27 mouse cellular contexts compared by ENCODE assay signal in the genomic region with DNA sequence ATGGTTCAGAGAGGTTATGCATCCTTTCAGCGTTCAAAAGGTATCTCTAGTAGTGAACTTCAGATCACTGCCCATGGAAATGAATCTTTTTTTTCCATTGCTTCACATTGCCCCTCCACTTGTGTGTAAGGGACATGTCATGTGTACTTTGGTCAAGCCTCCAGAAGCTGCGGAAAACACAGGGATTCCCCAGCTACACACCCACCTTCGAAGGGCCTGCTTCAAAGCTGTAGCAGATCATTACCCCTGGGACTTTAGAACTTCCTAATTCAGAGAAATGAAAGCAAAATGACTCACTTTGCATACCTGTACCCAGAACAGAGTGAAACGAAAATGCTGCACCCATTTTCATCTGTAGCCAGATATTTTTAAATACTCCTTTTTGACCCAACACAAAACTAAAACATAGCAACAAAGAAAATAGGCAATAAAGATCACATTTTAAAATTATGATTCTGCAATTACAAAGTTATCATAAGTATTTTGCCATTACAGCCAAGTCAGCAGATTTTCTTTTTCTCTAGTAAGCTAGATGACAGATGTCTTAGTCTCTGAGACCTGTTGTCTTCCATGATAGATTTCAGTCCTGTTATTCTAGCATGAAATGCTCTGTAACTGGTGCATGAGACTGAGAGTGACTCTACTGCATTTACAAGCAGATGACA.
A peak's percentile ranks its signal among the peaks of the same experiment; 100 is the strongest.
DNase-seq lines count a peak whose midpoint lies in the region; ATAC-seq lines count a peak whose summit lies in the region.
"Had no signal": no experiment of that assay in that cellular context is flagged by ENCODE, and none has a peak within 500 bp of the region (broad histone marks: within the 10 kb centered on the region; RNA-seq: fewer than 3 reads in every experiment).

No protein-coding gene starts in this region.

- no peaks in the 10 kb centered on the region for H3K36me3 ChIP-seq in intestine, embryonic 16.5 days (ENCODE audit: control insufficient read depth, insufficient read depth, low read length)
- no peaks in the 10 kb centered on the region for H3K36me3 ChIP-seq in intestine, embryonic 15.5 days
- no peaks in the 10 kb centered on the region for H3K36me3 ChIP-seq in hindbrain, embryonic 13.5 days
- H3K36me3 ChIP-seq: embryonic facial prominence, embryonic 12.5 days; G1E; heart, embryonic 12.5 days; hindbrain, embryonic 15.5 days; midbrain, embryonic 13.5 days had no signal

- no peak overlapping the region for H3K27ac ChIP-seq in intestine, embryonic 16.5 days (ENCODE audit: low read length)
- no peak overlapping the region for H3K27ac ChIP-seq in intestine, embryonic 15.5 days
- H3K27ac ChIP-seq in hindbrain, embryonic 13.5 days, result no peak overlapping the region
- H3K27ac ChIP-seq: embryonic facial prominence, embryonic 12.5 days; heart, adult 2 months; hindbrain, embryonic 15.5 days; liver, embryonic 14.5 days; midbrain, embryonic 13.5 days had no signal

- DNase-seq in CD4-positive helper T cell, adult 2 months (ENCODE audit: low read depth, low spot score), result peak; percentile 47
- peak; percentile 58 for DNase-seq in induced T-regulatory cell, adult 2 months (ENCODE audit: low read depth)
- peak; percentile 85 for DNase-seq in spleen, postnatal 36 days (ENCODE audit: low spot score in 2 of 2)
- DNase-seq in frontal cortex, postnatal 10 days (ENCODE audit: low spot score in 2 of 2), result no peak
- no peak for DNase-seq in lung, postnatal 10 days
- DNase-seq: adrenal gland, postnatal 25 days; cerebellum, adult 11-12 months; cerebellum, adult 9-11 months; embryo, embryonic 11 days; kidney, adult 11 months; liver; lung, embryonic 14.5 days; lung, postnatal 36 days; thymus, adult 2 months; thymus, postnatal 36 days had no signal

- peak; percentile 12; the same call in 1 of the 2 replicates for ATAC-seq in intestine, embryonic 16.5 days
- ATAC-seq in intestine, embryonic 15.5 days, result no peak
- ATAC-seq in hindbrain, embryonic 13.5 days (ENCODE audit: low FRiP score), result no peak
- ATAC-seq: forebrain, embryonic 14.5 days; midbrain, embryonic 13.5 days had no signal

- no peaks in the 10 kb centered on the region for H3K4me1 ChIP-seq in intestine, embryonic 16.5 days (ENCODE audit: control insufficient read depth, insufficient read depth, low read length)
- no peaks in the 10 kb centered on the region for H3K4me1 ChIP-seq in intestine, embryonic 15.5 days (replicated peaks)
- H3K4me1 ChIP-seq in hindbrain, embryonic 13.5 days (replicated peaks), result no peaks in the 10 kb centered on the region
- H3K4me1 ChIP-seq: embryonic facial prominence, embryonic 12.5 days; heart, embryonic 12.5 days; hindbrain, embryonic 15.5 days; midbrain, embryonic 13.5 days had no signal

- H3K4me3 ChIP-seq in intestine, embryonic 16.5 days (ENCODE audit: low read length), result no peak overlapping the region
- H3K4me3 ChIP-seq in intestine, embryonic 15.5 days (replicated peaks), result no peak overlapping the region
- no peak overlapping the region for H3K4me3 ChIP-seq in hindbrain, embryonic 13.5 days
- H3K4me3 ChIP-seq: embryonic facial prominence, embryonic 12.5 days; heart, adult 2 months; heart, embryonic 12.5 days; hindbrain, embryonic 15.5 days; midbrain, embryonic 13.5 days had no signal

- no peak overlapping the region for H3K4me2 ChIP-seq in intestine, embryonic 16.5 days (ENCODE audit: low read depth, low read length)
- no peak overlapping the region for H3K4me2 ChIP-seq in intestine, embryonic 15.5 days (replicated peaks)
- no peak overlapping the region for H3K4me2 ChIP-seq in hindbrain, embryonic 13.5 days
- H3K4me2 ChIP-seq: embryonic facial prominence, embryonic 12.5 days; heart, embryonic 12.5 days; hindbrain, embryonic 15.5 days; lung, embryonic 14.5 days; midbrain, embryonic 13.5 days had no signal

- 71% methylated on average over 4 of the region's 4 CpGs for WGBS in intestine, embryonic 16.5 days
- WGBS in intestine, embryonic 15.5 days, result 78% methylated on average over 4 of the region's 4 CpGs
- 88% methylated on average over 4 of the region's 4 CpGs for whole genome bisulfite sequencing in hindbrain, embryonic 13.5 days

- no peak overlapping the region for H3K9ac ChIP-seq in intestine, embryonic 16.5 days (ENCODE audit: low read depth, low read length)
- no peak overlapping the region for H3K9ac ChIP-seq in intestine, embryonic 15.5 days
- H3K9ac ChIP-seq in hindbrain, embryonic 13.5 days, result no peak overlapping the region
- H3K9ac ChIP-seq: embryonic facial prominence, embryonic 12.5 days; heart, embryonic 12.5 days; hindbrain, embryonic 15.5 days; liver, embryonic 14.5 days; lung, embryonic 14.5 days; midbrain, embryonic 13.5 days had no signal

- H3K9me3 ChIP-seq in intestine, embryonic 16.5 days (ENCODE audit: control insufficient read depth, low read length), result no peaks in the 10 kb centered on the region
- no peaks in the 10 kb centered on the region for H3K9me3 ChIP-seq in intestine, embryonic 15.5 days
- no peaks in the 10 kb centered on the region for H3K9me3 ChIP-seq in hindbrain, embryonic 13.5 days
- H3K9me3 ChIP-seq: embryonic facial prominence, embryonic 12.5 days; G1E; heart, embryonic 12.5 days; hindbrain, embryonic 15.5 days; megakaryocyte, embryonic 14.5 days; midbrain, embryonic 13.5 days had no signal

- no peaks in the 10 kb centered on the region for H3K27me3 ChIP-seq in intestine, embryonic 16.5 days (replicated peaks; ENCODE audit: control insufficient read depth, insufficient read depth, low read length)
- H3K27me3 ChIP-seq in intestine, embryonic 15.5 days (replicated peaks), result no peaks in the 10 kb centered on the region
- no peaks in the 10 kb centered on the region for H3K27me3 ChIP-seq in hindbrain, embryonic 13.5 days
- H3K27me3 ChIP-seq: embryonic facial prominence, embryonic 12.5 days; heart, embryonic 12.5 days; hindbrain, embryonic 15.5 days; megakaryocyte, embryonic 14.5 days; midbrain, embryonic 13.5 days had no signal

Comparison
In these comparisons a context has a peak if more than half of its experiments do, and no peak if none do; other contexts are left out.
1. DNase-seq: peak in CD4-positive helper T cell, adult 2 months (single experiment), induced T-regulatory cell, adult 2 months (single experiment) and spleen, postnatal 36 days (2 of 2); none in frontal cortex, postnatal 10 days (0 of 2) and lung, postnatal 10 days (single experiment).